Mouse (Mus musculus) thymus, postnatal 25 days (tissue): ENCODE measurements around the gene Pdgfa.

Source experiments
- DNase-seq: peaks from one replicate; pipeline ENCODE4 v3.0.0; 2022

Gene Pdgfa

GRCm38 (mm10) chr5:138952969-138953368 is 44.2 kb downstream of the Pdgfa start:
- no peak for DNase-seq

- DNase-seq: no peak
Observed at GRCm38 (mm10) chr5:138951305-138951704, 45.9 kb downstream of the Pdgfa start.

- no peak for DNase-seq
Observed at GRCm38 (mm10) chr5:138949165-138949564, 48.0 kb downstream of the Pdgfa start.

- no peak for DNase-seq
Observed at GRCm38 (mm10) chr5:138948031-138948980, 48.9 kb downstream of the Pdgfa start.

- no peak for DNase-seq
Observed at GRCm38 (mm10) chr5:138947487-138947886, 49.7 kb downstream of the Pdgfa start.

GRCm38 (mm10) chr5:138946931-138947330 is 50.2 kb downstream of the Pdgfa start:
- DNase-seq: no peak

- DNase-seq: no peak
Observed at GRCm38 (mm10) chr5:138945011-138945410, 52.2 kb downstream of the Pdgfa start.

- no peak for DNase-seq
Observed at GRCm38 (mm10) chr5:138944551-138944950, 52.6 kb downstream of the Pdgfa start.

GRCm38 (mm10) chr5:138941842-138942241 is 55.3 kb downstream of the Pdgfa start:
- no peak for DNase-seq

- DNase-seq: no peak
Observed at GRCm38 (mm10) chr5:138940576-138940975, 56.6 kb downstream of the Pdgfa start.

GRCm38 (mm10) chr5:138938572-138939163 is 58.5 kb downstream of the Pdgfa start:
- DNase-seq: no peak

- no peak for DNase-seq
Observed at GRCm38 (mm10) chr5:138936399-138937089, 60.6 kb downstream of the Pdgfa start.

GRCm38 (mm10) chr5:138934540-138934939 is 62.6 kb downstream of the Pdgfa start:
- DNase-seq: no peak

- no peak for DNase-seq
Observed at GRCm38 (mm10) chr5:138932460-138933432, 64.4 kb downstream of the Pdgfa start.

- no peak for DNase-seq
Observed at GRCm38 (mm10) chr5:138931836-138932235, 65.3 kb downstream of the Pdgfa start.

- no peak for DNase-seq
Observed at GRCm38 (mm10) chr5:138929879-138930507, 67.2 kb downstream of the Pdgfa start.
